Mouse (Mus musculus) gastrocnemius, adult 18-20 months (tissue): ENCODE measurements at regions not wholly inside any gene's neighbourhood (a gene's known extent, or its start where the extent isn't known, plus 50 kb on each side); places are given as distances from the start of the nearest gene placed in this dataset.
"Not testable (repeated sequence)": the region's sequence is repeated elsewhere in the genome, so short reads cannot be mapped to it uniquely, and the experiment has no call there.

Experiments
- DNase-seq: peaks from one replicate; pipeline ENCODE4 v3.0.0; 2021; ENCODE audit warnings: low spot score

DNA sequence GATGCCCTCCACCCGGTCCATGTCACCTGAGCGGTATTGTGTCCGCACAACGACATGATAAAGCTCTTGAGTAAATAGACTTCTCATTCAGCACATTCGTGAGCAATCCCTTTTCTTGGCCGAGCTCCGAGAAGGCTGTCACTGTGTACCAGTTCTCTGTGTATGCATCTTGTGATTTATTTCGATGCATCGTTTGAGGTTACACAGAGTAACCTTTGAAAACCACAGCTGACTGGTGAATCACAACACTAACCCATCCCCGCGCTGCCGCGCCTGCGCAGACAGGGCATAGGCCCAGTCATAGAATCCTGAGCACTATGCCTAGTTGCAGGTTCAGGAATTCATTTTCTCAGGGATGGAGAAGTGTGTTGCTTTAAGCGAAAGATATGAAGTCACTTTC is 201.4 kb downstream of the Med10 start:
- no peak for DNase-seq

DNA sequence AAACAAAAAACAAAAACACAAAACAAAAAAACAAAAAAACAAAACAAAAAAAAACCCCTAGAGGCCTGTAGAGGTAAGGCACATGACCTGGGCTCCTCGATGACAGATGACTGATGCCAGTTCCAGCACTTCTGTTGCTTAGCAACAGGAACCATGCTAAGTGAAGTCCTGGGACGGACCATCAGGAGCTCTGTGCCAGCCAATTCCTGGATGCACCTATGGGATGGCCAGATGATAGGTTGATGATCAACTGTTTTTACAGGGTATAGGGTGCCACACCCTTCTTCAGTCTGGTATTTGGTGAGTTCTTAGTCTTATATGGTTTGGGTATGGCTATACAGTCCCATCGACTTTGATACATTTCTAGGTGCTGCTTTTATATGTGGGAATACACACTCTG is 209.9 kb downstream of the Med10 start:
- no peak for DNase-seq

DNA sequence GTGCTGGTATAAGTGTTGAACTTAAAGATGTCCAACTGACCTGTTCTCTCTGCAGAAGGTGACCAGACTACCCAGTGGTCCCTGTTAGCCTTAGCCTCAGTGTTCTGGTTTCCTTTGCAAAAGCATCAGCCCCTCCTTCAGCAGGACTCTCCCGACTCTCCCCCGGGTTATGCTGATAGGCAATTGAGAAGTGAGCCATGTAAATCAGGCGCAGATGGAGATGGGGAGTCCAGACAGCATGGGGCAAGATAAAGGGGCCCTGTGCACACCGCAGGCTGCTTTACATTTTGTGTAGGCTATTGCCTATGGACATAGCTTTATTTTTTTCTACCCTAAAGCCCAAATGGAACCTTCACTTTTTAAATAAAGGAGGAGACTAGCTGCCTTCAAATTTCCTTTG is 213.0 kb downstream of the Med10 start:
- no peak for DNase-seq

- DNase-seq: no peak
These were observed 215.3 kb downstream of the Med10 start for GRCm38 (mm10) chr13:70017535-70017934.

DNA sequence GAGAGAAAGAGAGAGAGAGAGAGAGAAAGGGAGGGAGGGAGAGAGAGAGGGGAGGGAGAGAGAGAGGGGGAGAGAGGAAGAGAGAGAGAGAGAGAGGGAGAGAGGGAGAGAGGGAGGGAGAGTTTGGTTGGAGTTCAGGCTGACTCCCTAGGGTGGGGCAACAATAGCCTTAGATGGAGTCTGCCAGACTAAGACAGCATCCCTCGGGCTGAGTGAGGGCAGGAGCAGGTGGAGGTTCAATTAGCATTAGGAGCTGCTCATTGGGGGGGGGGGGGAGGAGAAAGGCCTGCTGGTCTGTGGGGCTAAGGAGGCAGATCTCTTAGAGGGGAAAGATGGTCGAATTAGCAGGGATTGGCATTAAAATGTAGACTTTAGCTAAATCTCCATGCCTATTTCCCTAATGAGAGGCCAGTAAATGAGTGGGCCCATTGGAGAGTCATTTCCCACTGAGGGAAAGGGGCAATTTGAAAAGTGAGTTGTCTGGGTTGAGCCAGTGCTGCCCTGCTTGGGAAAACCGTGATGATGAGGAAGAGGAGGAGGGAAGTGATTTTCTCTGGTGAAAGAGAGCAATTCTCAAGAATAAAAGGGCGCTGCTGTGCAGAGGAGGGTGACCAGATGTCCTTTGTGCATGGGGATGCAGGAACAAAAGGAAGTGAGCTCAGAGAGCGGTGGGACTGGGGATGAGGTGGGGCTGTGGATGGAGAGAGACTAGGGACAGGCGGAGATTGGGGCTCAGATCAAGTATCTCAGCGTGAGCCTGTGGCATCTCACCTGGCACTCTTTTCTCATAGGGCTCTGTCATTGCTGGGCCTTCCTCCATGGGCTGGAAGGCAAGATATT is 218.0 kb downstream of the Med10 start:
- no peak for DNase-seq

- DNase-seq: no peak
These were observed 231.1 kb downstream of the Med10 start for GRCm38 (mm10) chr13:70033249-70033648.

GRCm38 (mm10) chr13:70033763-70034162 is 231.6 kb downstream of the Med10 start:
- DNase-seq: no peak

GRCm38 (mm10) chr13:70037985-70038667 is 235.9 kb downstream of the Med10 start:
- no peak for DNase-seq

GRCm38 (mm10) chr13:70057920-70058319 is 255.7 kb downstream of the Med10 start:
- DNase-seq: no peak

- DNase-seq: no peak
These were observed 259.3 kb downstream of the Med10 start for GRCm38 (mm10) chr13:70061363-70061945.

DNA sequence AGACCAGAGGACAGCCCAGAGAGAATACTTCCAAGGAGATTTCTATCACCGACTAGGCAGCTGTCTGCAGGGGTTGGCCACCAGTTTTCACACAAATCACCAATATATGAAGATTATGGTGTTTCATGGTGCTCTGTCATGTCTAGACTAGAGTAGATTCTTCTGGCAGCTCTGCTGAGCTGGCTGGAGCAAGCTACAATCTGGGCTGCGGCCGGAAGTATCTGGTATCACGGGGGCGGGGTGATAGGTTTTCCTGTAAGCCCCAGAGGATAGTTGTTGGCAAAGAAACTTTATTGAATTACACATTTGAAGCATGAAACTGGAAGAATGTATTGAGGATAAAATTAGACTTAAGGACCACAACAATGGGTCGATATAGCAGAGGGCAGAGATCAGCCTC is 271.5 kb downstream of the Med10 start:
- DNase-seq: no peak

DNA sequence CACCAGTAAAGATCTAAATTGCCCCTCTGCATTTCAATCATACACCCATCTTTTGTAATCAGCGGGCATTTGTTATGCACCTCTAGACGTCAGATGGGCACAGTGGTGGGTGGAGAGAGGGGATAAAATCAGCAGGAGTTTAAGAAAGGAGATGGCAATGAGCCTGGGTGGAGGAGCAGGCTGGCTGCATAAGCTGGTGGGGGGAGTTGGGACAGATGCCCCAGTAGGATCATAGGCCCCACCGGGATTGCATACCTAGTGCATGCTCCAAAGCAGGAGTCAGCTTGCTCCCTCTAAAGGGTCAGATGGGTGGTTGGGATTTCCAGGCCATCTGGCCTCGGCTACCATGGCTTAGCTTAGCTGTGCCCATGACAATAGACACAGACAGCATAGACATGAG is 273.2 kb downstream of the Med10 start:
- no peak for DNase-seq

GRCm38 (mm10) chr13:70081108-70081507 is 278.9 kb downstream of the Med10 start:
- DNase-seq: no peak

DNA sequence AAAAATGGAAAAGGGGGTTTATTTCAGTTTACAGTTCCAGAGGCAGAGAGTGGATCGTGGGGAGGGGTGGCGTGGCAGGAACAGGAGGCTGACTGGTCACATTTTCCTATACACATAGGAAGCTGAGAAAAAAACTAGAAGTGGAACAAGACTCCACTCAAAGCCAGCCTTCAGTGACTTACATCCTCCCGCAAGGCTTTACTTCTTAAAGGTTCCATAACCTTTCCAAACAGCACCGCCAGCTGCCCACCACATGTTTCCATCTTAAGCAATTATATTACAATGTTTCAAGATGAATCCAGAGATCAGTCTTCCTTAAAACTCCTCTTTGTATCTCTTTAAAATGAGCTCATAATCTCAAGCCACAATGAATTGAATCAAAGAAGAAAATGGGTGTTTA is 290.7 kb downstream of the Med10 start:
- DNase-seq: no peak

- no peak for DNase-seq
These were observed 291.8 kb downstream of the Med10 start for GRCm38 (mm10) chr13:70093970-70094369.

- no peak for DNase-seq
These were observed 294.5 kb downstream of the Med10 start for GRCm38 (mm10) chr13:70096430-70097301.

DNA sequence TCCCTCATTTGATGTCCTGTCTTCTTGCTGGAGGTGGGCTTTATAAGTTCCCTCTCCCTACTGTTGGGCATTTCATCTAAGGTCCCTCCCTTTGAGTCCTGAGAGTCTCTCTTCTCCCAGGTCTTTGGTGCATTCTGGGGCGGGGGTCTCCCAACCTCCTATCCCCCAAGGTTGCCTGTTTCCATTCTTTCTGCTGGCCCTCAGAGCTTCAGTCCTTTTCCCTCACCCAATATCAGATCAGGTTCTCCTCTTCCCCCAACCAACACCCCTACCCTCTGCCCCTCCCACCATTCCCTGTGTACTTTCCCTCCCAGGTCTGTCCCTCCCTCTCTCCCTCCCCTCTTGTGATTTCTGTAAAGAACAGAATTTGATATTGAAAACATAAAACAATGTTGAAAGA is 297.9 kb downstream of the Med10 start:
- not testable (repeated sequence) for DNase-seq

DNA sequence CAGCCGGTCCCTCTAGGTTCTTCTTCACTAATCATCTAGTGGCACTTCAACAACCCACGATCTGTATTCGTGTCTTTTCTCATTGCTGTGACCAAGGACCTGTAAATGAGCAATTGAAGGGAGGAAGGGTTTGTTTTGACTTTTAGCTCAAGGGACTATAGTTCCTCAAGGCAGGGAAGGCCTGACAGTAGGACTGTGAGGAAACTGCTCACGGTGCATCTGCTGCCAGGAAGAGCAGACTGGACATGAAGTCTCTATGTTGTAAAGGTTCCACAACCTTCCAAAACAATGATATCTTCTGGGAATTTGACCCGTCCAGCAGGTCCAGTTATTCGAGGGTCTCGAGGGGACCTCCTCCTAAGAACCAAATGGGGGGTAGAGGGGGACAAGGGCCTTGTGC is 300.8 kb downstream of the Med10 start:
- DNase-seq: no peak

DNA sequence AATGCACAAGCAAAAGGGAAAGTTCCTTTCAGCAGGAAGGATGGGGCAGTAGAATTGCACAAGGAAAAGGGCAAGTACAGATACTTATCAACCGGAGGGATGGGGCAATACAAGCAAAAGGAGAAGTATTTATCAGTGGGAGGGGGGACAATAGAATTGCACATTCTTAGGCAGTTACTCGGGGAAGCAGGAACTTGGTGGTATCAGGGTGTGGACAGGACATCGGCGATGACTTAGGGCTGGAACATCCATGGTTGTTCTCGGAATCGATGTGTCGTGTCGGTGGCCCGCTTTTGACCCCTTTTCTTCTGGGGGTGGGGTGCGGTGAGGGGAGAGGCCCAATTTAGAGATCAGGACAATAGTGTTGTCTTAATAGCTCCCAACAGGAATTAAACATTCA is 301.3 kb downstream of the Med10 start:
- not testable (repeated sequence) for DNase-seq

- DNase-seq: no peak
These were observed 301.7 kb downstream of the Med10 start for GRCm38 (mm10) chr13:70103903-70104302.

GRCm38 (mm10) chr13:70115576-70115975 is 313.4 kb downstream of the Med10 start:
- DNase-seq: no peak
